Mouse (Mus musculus) liver, embryonic 11.5 days (tissue): ENCODE data around the gene Sema3f. TPM values are rescaled to one million over a fixed set of nuclear protein-coding genes. Genes with fewer than 3 reads are reported as not detected.

Experiments used
- ATAC-seq: fragments of 200-750 bp; cut with Nextera tagmentation; replicated peaks from 2 replicates; pipeline ENCODE4 v1.8.0; 2017; ENCODE audit warnings: moderate number of reproducible peaks, mild to moderate bottlenecking, moderate TSS enrichment, moderate library complexity; ENCODE audit not compliant: low FRiP score
- DNase-seq: peaks from one replicate; pipeline ENCODE4 v3.0.0-alpha.2; 2017; ENCODE audit warnings: low spot score
- H3K27ac ChIP-seq: fragments of 300-500 bp; sonication (generic); 2 replicates; pipeline ENCODE4 v1.5.1; 2014; ENCODE audit warnings: mild to moderate bottlenecking, low read depth, low read length, control low read depth
- H3K27me3 ChIP-seq: fragments of 300-500 bp; sonication (generic); replicated peaks from 2 replicates; pipeline ENCODE4 v1.6.1; 2014; ENCODE audit warnings: low read length, mixed read lengths; ENCODE audit not compliant: control insufficient read depth, insufficient read depth
- H3K36me3 ChIP-seq: fragments of 300-500 bp; sonication (generic); 2 replicates; pipeline ENCODE4 v1.6.1; 2014; ENCODE audit warnings: mild to moderate bottlenecking, low read length, moderate library complexity, mixed read lengths; ENCODE audit not compliant: control insufficient read depth, insufficient read depth
- H3K4me1 ChIP-seq: fragments of 300-500 bp; sonication (generic); replicated peaks from 2 replicates; pipeline ENCODE4 v1.6.1; 2014; ENCODE audit warnings: low read length, mixed read lengths; ENCODE audit not compliant: control insufficient read depth, insufficient read depth
- H3K4me2 ChIP-seq: fragments of 300-500 bp; sonication (generic); 2 replicates; pipeline ENCODE4 v1.6.1; 2014; ENCODE audit warnings: mild to moderate bottlenecking, control low read depth, moderate library complexity
- H3K4me3 ChIP-seq: fragments of 300-500 bp; sonication (generic); 2 replicates; pipeline ENCODE4 v1.5.1; 2014; ENCODE audit warnings: low read depth, low read length, control low read depth
- H3K9ac ChIP-seq: fragments of 300-500 bp; sonication (generic); 2 replicates; pipeline ENCODE4 v1.6.1; 2014; ENCODE audit warnings: low read depth, low read length, control low read depth
- H3K9me3 ChIP-seq: fragments of 300-500 bp; sonication (generic); 2 replicates; pipeline ENCODE4 v1.6.1; 2016; ENCODE audit warnings: low read length, inconsistent platforms, mixed read lengths; ENCODE audit not compliant: control insufficient read depth
- WGBS: fragments of 180-500 bp; shearing (Covaris S2); extraction: QIAGEN DNeasy Blood & Tissue Kit; methylation state at CpG from one replicate; pipeline ENCODE4 v1.1.7; 2014; 5-methylcytosine and 5-hydroxymethylcytosine counted together
- polyA plus RNA-seq: library from polyadenylated mRNA; unstranded; fragments of >200 nt; fragmentation: Nextera tagmentation; extraction: Ambion mirVana; gene quantifications from 2 replicates; pipeline ENCODE4 v1.2.1, GENCODE M21; 2014

The Sema3f gene
- polyA plus RNA-seq, 1 experiment from 2014 or later = 6.2 TPM

DNA sequence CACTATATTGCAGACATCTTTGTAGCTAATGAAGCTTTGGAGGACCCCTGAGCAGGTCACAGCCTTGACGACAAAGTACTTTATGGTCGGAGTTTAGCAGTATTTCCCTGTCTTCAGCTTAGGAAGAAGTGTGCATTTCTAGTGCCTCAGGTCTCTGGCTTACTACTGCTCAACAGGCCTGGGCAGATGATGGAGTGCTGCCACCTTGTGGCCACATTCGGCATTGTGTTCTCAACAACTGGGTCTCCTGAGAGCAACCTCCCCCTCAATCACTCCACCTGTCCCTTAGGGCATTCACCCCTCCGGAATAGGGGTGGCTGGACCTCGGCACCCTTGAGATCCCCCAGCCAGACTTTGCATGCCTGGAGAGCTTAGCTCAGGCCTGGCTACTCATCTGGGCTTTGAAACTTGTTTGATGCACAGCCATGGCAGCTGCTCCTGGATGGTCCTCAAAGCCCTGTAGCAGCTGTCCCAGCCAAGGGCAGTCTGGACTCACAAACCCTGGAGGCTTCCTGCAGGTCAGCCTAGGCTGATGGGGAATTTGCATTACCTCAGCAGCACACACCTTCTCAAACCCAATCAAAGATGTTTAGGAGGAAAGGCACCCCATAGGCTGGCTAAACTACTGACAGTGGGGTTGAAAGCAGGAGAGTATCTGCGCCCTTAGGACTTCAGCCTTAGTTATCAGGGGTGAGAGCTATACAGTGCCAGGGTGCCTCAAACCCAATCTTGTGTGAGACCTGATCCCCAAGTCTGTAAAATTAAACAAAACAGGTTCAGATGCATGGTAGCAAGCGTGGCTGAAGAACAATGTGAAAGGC, 28.0 kb upstream of the Sema3f start:
- Histone ChIP-seq H3K36me3 (peaks cover 31% of the 10 kb centered on the region), H3K27ac (no peak overlapping the region), H3K9me3 (no peaks in the 10 kb centered on the region), H3K4me3 (no peak overlapping the region), H3K4me2 (no peak overlapping the region), H3K9ac (no peak overlapping the region), H3K4me1 (peaks cover 38% of the 10 kb centered on the region), H3K27me3 (peaks cover 23% of the 10 kb centered on the region)
- WGBS = 21% methylated on average over 7 of the region's 7 CpGs
- DNase-seq = peak; percentile 88
- ATAC-seq = peak; percentile 76

DNA sequence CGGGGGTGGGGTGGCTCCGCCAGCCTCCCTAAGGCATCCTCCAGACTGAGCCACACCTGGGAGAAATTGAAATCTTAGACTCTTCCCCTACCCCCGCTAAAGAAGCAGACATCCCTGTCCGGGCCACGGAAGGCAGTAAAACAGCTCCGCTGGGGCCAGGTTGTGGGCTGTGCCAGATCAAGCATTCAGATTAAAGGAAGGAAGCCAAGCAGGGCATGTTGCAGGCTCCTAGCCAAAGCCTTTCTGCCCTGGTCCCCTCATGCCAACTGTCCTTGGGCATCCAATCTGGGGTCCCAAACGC, 25.9 kb upstream of the Sema3f start:
- DNase-seq (no peak), ATAC-seq (no peak)
- peaks cover 14% of the 10 kb centered on the region for H3K36me3 ChIP-seq
- H3K27ac ChIP-seq = no peak overlapping the region
- H3K4me1 ChIP-seq = peaks cover 38% of the 10 kb centered on the region
- H3K9me3 ChIP-seq = no peaks in the 10 kb centered on the region
- no peak overlapping the region for H3K4me3 ChIP-seq
- H3K9ac ChIP-seq = no peak overlapping the region
- peaks cover 23% of the 10 kb centered on the region for H3K27me3 ChIP-seq
- H3K4me2 ChIP-seq = peak overlapping the region; percentile 40
- 1% methylated on average over 7 of the region's 7 CpGs for WGBS

DNA sequence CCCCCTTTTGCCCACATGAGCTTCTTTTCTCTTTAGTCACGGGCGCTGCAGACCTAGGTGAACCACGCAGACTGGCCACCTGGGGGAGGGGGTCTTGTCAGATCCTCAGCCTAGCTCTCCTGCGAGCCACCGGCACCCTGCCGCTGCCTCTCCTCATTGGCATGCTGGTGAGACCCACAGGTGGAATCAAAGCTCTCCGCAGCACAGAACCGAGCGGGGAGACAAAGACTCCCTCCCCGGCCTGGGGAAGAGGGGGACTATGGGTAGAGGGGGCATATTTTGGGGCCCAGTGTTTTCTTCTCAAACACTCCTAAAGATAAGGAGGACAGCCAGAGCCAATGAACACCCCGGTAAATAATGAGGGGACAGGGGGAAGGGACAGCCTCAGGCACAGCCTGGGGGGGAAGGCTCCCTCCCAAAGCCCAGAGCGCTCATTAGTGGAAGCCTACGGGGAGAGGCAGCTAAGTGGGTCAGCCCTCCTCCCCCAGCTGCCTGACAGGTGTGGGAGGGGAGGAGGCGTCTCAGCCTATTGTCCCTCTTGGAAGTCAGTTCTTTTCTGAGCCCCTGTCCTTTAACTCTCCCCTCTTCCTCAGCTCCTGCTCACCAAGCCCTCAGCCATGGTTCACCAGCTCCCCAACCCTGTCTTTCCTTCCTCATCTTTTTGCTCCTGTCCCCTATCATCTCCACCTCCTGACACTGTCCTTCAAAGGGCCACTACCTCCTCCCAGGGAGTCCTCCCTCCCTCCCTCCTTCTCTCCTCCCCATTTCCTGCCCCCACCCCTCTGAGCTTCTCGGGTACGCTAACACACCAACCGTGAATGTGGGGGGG, 25.3 kb upstream of the Sema3f start:
- H3K27me3 ChIP-seq = peaks cover 23% of the 10 kb centered on the region
- H3K4me1 ChIP-seq = peaks cover 38% of the 10 kb centered on the region
- no peak overlapping the region for H3K9ac ChIP-seq
- DNase-seq = no peak
- no peaks in the 10 kb centered on the region for H3K9me3 ChIP-seq
- H3K4me2 ChIP-seq = peak overlapping the region; percentile 40
- no peak for ATAC-seq
- H3K4me3 ChIP-seq = no peak overlapping the region
- H3K36me3 ChIP-seq = peaks cover 9% of the 10 kb centered on the region
- 10% methylated on average over 17 of the region's 17 CpGs for WGBS
- no peak overlapping the region for H3K27ac ChIP-seq

DNA sequence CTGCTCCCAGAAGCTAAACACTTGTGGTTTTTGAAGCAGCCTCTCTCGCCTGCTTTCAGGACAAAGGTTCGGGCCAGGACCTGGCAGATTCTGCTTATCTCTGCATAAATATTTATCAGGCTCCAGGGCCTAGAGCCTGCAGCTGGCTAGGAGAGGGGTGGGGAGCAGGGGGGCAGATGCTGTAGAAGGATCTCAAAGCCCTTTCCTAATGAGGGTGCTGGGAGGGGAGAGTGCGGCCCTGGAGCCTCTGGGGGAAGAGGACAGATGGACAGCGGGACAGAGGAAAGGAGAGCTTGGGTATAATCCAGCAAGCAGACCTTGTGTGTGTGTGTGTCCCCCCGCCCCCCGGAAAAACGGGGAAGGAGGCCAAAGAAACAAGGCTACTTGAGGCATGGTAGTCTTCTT, 24.3 kb upstream of the Sema3f start:
- DNase-seq (no peak), ATAC-seq (no peak)
- H3K36me3 ChIP-seq = peaks cover 4% of the 10 kb centered on the region; the same call in 1 of the 2 replicates
- H3K27me3 ChIP-seq = peaks cover 23% of the 10 kb centered on the region
- 24% methylated on average over 7 of the region's 7 CpGs for WGBS
- H3K4me1 ChIP-seq = peaks cover 41% of the 10 kb centered on the region
- no peak overlapping the region for H3K27ac ChIP-seq
- no peak overlapping the region for H3K4me2 ChIP-seq
- H3K9me3 ChIP-seq = no peaks in the 10 kb centered on the region
- H3K9ac ChIP-seq = no peak overlapping the region
- no peak overlapping the region for H3K4me3 ChIP-seq

DNA sequence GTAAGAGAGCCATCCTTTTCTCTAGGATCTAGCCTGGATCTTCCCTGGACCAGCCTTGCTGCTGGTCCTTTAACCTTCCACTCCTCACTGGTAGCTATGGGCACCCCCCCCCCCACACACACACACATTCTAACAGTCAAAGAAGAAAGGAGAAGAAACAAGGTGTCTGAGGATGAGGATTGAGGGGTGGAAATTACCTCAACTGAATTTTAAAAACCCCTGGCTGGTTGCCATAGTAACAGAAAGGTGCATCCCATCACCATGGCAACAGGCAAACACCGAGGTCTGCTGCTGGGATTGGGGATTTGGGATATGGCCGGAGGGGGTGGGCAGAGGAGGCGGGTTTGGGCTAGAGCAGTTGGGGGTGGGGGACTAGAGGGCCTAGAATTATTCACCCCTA, 19.4 kb upstream of the Sema3f start:
- Histone ChIP-seq H3K9ac (no peak overlapping the region), H3K9me3 (no peaks in the 10 kb centered on the region), H3K36me3 (no peaks in the 10 kb centered on the region), H3K27me3 (peaks cover 4% of the 10 kb centered on the region; the same call in 1 of the 2 replicates), H3K4me2 (no peak overlapping the region), H3K4me1 (peaks cover 18% of the 10 kb centered on the region), H3K4me3 (no peak overlapping the region), H3K27ac (no peak overlapping the region)
- ATAC-seq = no peak
- 46% methylated on average over 3 of the region's 3 CpGs for whole genome bisulfite sequencing
- DNase-seq = no peak

DNA sequence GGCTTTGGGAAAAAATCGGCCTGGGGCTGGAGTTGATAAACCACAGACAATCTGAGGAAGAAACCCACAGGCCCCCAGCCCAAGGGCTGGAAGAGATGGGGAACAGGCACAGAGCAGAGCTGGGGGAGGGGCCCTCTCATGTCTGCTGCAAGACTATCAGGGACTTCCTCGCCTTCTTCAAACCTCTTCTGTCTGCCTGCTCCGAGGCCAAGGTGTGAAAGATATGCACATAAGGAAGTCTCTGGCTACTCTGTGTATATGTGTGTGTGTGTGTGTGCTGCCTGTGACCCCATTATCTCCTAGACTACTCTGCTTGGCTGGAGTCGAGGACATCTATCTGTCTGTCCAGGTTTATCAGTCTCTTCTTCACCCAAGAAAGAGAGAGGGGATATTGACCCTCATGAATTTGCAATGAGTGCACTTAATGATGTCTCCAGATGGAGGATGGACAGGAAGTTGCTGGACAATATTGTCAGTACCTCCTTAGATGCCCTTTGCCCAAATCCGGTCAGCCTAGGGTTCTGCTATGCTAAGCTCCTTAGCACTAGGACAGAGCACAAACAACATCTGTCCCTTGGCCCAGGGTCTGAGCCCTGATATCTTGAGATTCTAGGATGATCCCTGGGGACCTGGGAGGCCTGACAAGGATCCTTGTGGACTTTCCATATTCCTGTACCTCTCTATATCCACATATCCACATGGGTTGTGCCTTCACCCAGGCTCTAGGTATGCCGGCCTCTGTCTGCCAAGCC, 18.8 kb upstream of the Sema3f start:
- 35% methylated on average over 6 of the region's 6 CpGs for WGBS
- Histone ChIP-seq H3K9me3 (no peaks in the 10 kb centered on the region), H3K36me3 (no peaks in the 10 kb centered on the region), H3K4me1 (peaks cover 19% of the 10 kb centered on the region), H3K4me3 (no peak overlapping the region), H3K27ac (no peak overlapping the region), H3K9ac (0 out of 2 replicates have a peak overlapping the region, but pooled peaks have one; percentile 7), H3K4me2 (no peak overlapping the region), H3K27me3 (peaks cover under 1% of the 10 kb centered on the region; the same call in 1 of the 2 replicates)
- 0 out of 2 replicates have a peak, but pooled peaks have one; percentile 5 for ATAC-seq
- DNase-seq = no peak

DNA sequence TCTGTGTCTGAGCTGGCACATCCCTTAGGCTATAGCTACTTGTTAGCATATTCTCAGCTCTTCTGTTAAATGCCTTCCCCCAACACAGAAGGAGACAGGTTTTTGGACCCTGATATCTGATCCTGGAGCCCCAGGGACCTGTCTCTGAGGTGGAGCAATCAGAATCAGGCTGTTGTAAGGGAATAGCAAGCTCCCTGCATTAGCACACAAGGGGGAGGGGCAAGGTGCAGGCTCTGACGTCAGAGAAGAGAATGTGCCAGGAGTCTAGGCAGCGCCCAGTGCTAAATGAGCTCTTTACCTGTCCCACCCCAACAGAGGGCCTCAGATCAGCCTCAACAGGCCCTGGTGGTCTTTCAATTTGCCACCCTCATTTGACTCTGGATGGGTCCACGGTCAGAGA, 16.8 kb upstream of the Sema3f start:
- 59% methylated on average over 3 of the region's 3 CpGs for WGBS
- ATAC-seq = no peak
- Histone ChIP-seq H3K9ac (no peak overlapping the region), H3K4me2 (no peak overlapping the region), H3K27ac (no peak overlapping the region), H3K9me3 (no peaks in the 10 kb centered on the region), H3K4me1 (peaks cover 31% of the 10 kb centered on the region), H3K27me3 (0 out of 2 replicates have a peak, but pooled peaks cover 11% of the 10 kb centered on the region), H3K4me3 (no peak overlapping the region), H3K36me3 (no peaks in the 10 kb centered on the region)
- no peak for DNase-seq

DNA sequence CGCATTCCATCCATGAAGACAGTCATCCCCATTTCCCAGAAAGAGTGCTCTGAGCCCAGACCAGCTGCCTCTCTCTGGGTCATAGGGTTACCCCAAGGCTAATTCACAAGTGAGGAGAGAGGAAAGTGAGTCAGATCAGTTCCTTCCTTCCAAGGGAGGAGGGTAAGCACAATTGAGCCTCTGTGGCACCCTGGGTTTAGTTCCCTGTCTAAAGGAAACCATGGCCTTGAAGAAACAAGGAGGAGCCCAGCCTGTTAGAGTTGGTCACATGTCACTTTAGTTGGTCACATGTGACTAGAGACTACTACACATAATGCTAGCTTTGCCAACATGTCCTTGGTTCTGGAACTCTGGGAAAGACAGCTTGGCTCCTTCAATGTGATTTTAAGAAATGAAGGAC, 14.5 kb upstream of the Sema3f start:
- H3K36me3 ChIP-seq = no peaks in the 10 kb centered on the region
- H3K4me2 ChIP-seq = no peak overlapping the region
- 72% methylated on average over 1 of the region's 1 CpGs for WGBS
- DNase-seq (no peak), ATAC-seq (no peak)
- H3K9me3 ChIP-seq = no peaks in the 10 kb centered on the region
- H3K4me1 ChIP-seq = peaks cover 28% of the 10 kb centered on the region
- peak overlapping the region; percentile 58; the same call in 1 of the 2 replicates for H3K27ac ChIP-seq
- no peak overlapping the region for H3K9ac ChIP-seq
- H3K27me3 ChIP-seq = 0 out of 2 replicates have a peak, but pooled peaks cover 12% of the 10 kb centered on the region
- H3K4me3 ChIP-seq = no peak overlapping the region
